Mouse (Mus musculus): ENCODE data around the gene Pzp.

- TF ChIP-seq CTCF (IDR thresholded peaks at IDR 0.05; ENCODE audit: low read depth, low read length) (no peak), POLR2A (IDR thresholded peaks at IDR 0.05; ENCODE audit: insufficient read depth, low read length) (no peak)
Observed at GRCm38 (mm10) chr6:128464996-128465395, 61.5 kb downstream of the Pzp start.

All from ES-Bruce4 (cell line).